Mouse (Mus musculus) thymus, adult 2 months (tissue): ENCODE measurements around the gene Slc26a3.
A peak's percentile ranks its signal among the peaks of the same experiment; 100 is the strongest.

Experiments
- CTCF ChIP-seq: fragments of 200-500 bp; IDR thresholded peaks from 2 replicates; pipeline ENCODE4 v1.5.1; 2012; ENCODE audit warnings: mild to moderate bottlenecking, control low read depth, low read length, moderate library complexity, borderline replicate concordance; ENCODE audit not compliant: control insufficient read depth, poor library complexity, insufficient read depth; ENCODE audit errors: extremely low read depth
- POLR2A ChIP-seq: fragments of 200-500 bp; IDR thresholded peaks from 2 replicates; pipeline ENCODE4 v1.6.1; 2012; ENCODE audit warnings: mild to moderate bottlenecking, low read length, control low read depth, moderate library complexity; ENCODE audit not compliant: control insufficient read depth, poor library complexity, insufficient read depth; ENCODE audit errors: extremely low read depth

- peak; percentile 65 for TF ChIP-seq POLR2A
- no peak for TF ChIP-seq CTCF
Observed at GRCm38 (mm10) chr12:31350944-31351928, 39.4 kb upstream of the Slc26a3 start, which contains the start of gene Dld.
